Mouse (Mus musculus): ENCODE data around the gene Gm15097. TPM values are rescaled to one million over a fixed set of nuclear protein-coding genes. Genes with fewer than 3 reads are reported as not detected.

Gene Gm15097
- polyA plus RNA-seq (2012; fragmentation: generic; extraction: Trizol): under 1 TPM; 0.07 to 0.87 TPM

DNA sequence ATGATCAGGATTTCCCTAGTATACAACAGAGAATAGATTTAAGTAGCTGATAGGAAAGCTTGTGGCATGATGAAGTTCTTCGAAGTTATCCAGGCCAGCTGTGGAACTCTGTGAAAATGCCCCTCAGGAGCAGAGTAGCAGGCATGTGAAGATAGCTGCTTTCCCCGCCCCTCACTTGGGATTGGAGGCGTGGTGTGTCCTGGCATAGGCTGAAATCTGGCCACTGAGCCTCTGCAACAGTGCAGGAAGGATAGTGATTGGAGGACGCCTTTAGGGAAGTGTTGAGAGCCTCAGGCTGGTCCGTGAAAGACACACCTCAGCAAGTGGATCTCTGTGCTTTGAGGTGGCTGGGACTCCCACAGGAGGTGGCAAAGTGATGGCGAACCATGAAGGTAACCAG, at the start of gene Gm15097:
Gene Gm15097 (plus strand): TSS at position 301 of the 400 bp plus-strand sequence.

Other genes starting within 250 kb of the Gm15097 start
- gene Gm10439, start 189.9 kb upstream of the Gm15097 start, polyA plus RNA-seq (2012; fragmentation: generic; extraction: Trizol): not detected
- gene Gm15091, start 157.2 kb downstream of the Gm15097 start, polyA plus RNA-seq (2012; fragmentation: generic; extraction: Trizol): not detected